Mouse (Mus musculus) CH12.LX (cell line): Measurements from ENCODE around the gene Gm21188.
"Not testable (repeated sequence)": the region's sequence is repeated elsewhere in the genome, so short reads cannot be mapped to it uniquely, and the experiment has no call there.

Experiments
- CTCF ChIP-seq, 2 experiments: IDR thresholded peaks in 1 of 2; conservative IDR thresholded peaks in 1 of 2; 2 replicates each; pipeline ENCODE4 v1.5.1; 2011 to 2012; ENCODE audit warnings: low read depth in 2 of 2, low read length in 2 of 2, improper control_type of control experiment in 1 of 2, inconsistent platforms in 1 of 2, mild to moderate bottlenecking in 1 of 2, moderate library complexity in 1 of 2
- MAFK ChIP-seq: IDR thresholded peaks from 2 replicates; pipeline ENCODE4 v1.6.1; 2011; ENCODE audit warnings: low read length, improper control_type of control experiment; ENCODE audit not compliant: insufficient replicate concordance
- MEF2A ChIP-seq: IDR thresholded peaks from 2 replicates; pipeline ENCODE4 v1.6.1; 2014; ENCODE audit warnings: low read depth, mild to moderate bottlenecking, inconsistent platforms, low read length, improper control_type of control experiment, borderline replicate concordance
- NELFE ChIP-seq: IDR thresholded peaks from 2 replicates; pipeline ENCODE4 v1.6.1; 2011; ENCODE audit warnings: low read depth, low read length, improper control_type of control experiment
- POLR2A ChIP-seq: IDR thresholded peaks from 2 replicates; pipeline ENCODE4 v1.6.1; 2011; ENCODE audit warnings: low read depth, mild to moderate bottlenecking, improper control_type of control experiment, low read length
- RAD21 ChIP-seq: IDR thresholded peaks from 2 replicates; pipeline ENCODE4 v1.6.1; 2011; ENCODE audit warnings: low read depth, mild to moderate bottlenecking, low read length, improper control_type of control experiment, moderate library complexity
- SMC3 ChIP-seq: IDR thresholded peaks from 2 replicates; pipeline ENCODE4 v1.6.1; 2011; ENCODE audit warnings: low read depth, low read length, improper control_type of control experiment
- ZKSCAN1 ChIP-seq: IDR thresholded peaks from 2 replicates; pipeline ENCODE4 v1.6.1; 2012; ENCODE audit warnings: low read depth, inconsistent platforms, low read length, improper control_type of control experiment, borderline replicate concordance

DNA sequence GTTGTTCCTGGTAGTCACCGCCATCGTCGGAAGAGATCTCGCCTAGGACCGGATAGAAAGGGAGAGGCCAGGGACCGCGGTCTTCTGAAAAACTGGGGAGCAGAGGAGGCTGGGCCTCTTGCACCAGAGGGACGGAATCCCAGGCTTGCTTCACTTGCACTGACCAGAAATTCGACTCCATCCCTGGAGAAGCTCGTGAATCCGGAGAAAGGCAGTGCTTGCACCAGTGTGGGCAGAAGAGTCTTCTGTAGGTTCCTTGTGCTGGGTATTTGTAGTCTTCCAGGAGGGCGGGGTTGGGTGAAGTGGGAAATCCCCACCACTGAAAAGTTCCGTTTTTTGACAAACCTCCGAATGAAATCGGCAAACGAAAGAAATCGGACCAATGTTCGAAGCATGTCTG lies 16.8 kb downstream of the Gm21188 start:
- not testable (repeated sequence) for TF ChIP-seq ZKSCAN1; MEF2A; CTCF (conservative IDR thresholded peaks at IDR 0.05 in 1 of 2, IDR thresholded peaks at IDR 0.05 in 1 of 2; ENCODE audit: low read depth in 2 of 2, low read length in 2 of 2); NELFE; SMC3; MAFK; POLR2A; RAD21
